Mouse (Mus musculus) forebrain, embryonic 13.5 days (tissue): ENCODE measurements at regions not wholly inside any gene's neighbourhood (a gene's known extent, or its start where the extent isn't known, plus 50 kb on each side); places are given as distances from the start of the nearest gene placed in this dataset.

Experiments
- ATAC-seq: fragments of 200-750 bp; cut with Nextera tagmentation; 2 replicates; pipeline ENCODE4 v1.8.0; 2017
- H3K27ac ChIP-seq: fragments of 300-500 bp; sonication (generic); 2 replicates; pipeline ENCODE4 v1.5.1; 2015; ENCODE audit warnings: inconsistent platforms, mild to moderate bottlenecking, moderate library complexity
- H3K27me3 ChIP-seq: fragments of 300-500 bp; sonication (generic); 2 replicates; pipeline ENCODE4 v1.6.1; 2015; ENCODE audit warnings: mild to moderate bottlenecking, inconsistent platforms
- H3K36me3 ChIP-seq: fragments of 300-500 bp; sonication (generic); 2 replicates; pipeline ENCODE4 v1.6.1; 2015; ENCODE audit warnings: mild to moderate bottlenecking, inconsistent platforms; ENCODE audit not compliant: poor library complexity, severe bottlenecking
- H3K4me1 ChIP-seq: fragments of 300-500 bp; sonication (generic); 2 replicates; pipeline ENCODE4 v1.6.1; 2015; ENCODE audit warnings: inconsistent platforms
- H3K4me2 ChIP-seq: fragments of 300-500 bp; sonication (generic); 2 replicates; pipeline ENCODE4 v1.6.1; 2015; ENCODE audit warnings: inconsistent platforms, mild to moderate bottlenecking, moderate library complexity
- H3K4me3 ChIP-seq: fragments of 300-500 bp; sonication (generic); 2 replicates; pipeline ENCODE4 v1.5.1; 2015; ENCODE audit warnings: mild to moderate bottlenecking, inconsistent platforms
- H3K9ac ChIP-seq: fragments of 300-500 bp; sonication (generic); 2 replicates; pipeline ENCODE4 v1.6.1; 2015; ENCODE audit warnings: mild to moderate bottlenecking, inconsistent platforms
- H3K9me3 ChIP-seq: fragments of 300-500 bp; sonication (generic); replicated peaks from 2 replicates; pipeline ENCODE4 v1.6.1; 2016; ENCODE audit warnings: inconsistent platforms
- WGBS: fragments of 180-500 bp; shearing (Covaris S2); methylation state at CpG from one replicate; pipeline ENCODE4 v1.1.7; 2015; 5-methylcytosine and 5-hydroxymethylcytosine counted together

- no peak for ATAC-seq
- H3K27me3 ChIP-seq = no peaks in the 10 kb centered on the region
- 82% methylated on average over 1 of the region's 1 CpGs for WGBS
Measured at GRCm38 (mm10) chr10:38246821-38247220, 574.8 kb downstream of the Rfpl4b start.

More at GRCm38 (mm10) chr10:38246821-38247220, 574.8 kb downstream of the Rfpl4b start:
- Histone ChIP-seq H3K4me2 (no peak overlapping the region), H3K27ac (no peak overlapping the region), H3K9me3 (no peaks in the 10 kb centered on the region), H3K4me1 (no peaks in the 10 kb centered on the region), H3K36me3 (no peaks in the 10 kb centered on the region), H3K9ac (no peak overlapping the region), H3K4me3 (no peak overlapping the region)
